Mouse (Mus musculus): Measurements from ENCODE around the gene Clgn.
"Not testable (repeated sequence)": the region's sequence is repeated elsewhere in the genome, so short reads cannot be mapped to it uniquely, and the experiment has no call there.

Gene Clgn

GRCm38 (mm10) chr8:83423032-83423825, 33.6 kb downstream of the Clgn start:
- peak in 1 of 2 experiments; percentile 10 for DNase-seq (ENCODE audit: low spot score in 2 of 2)

- no peak for DNase-seq (ENCODE audit: low spot score in 2 of 2)
These were observed 35.5 kb downstream of the Clgn start for GRCm38 (mm10) chr8:83425202-83425601.

- no peak for DNase-seq (ENCODE audit: low spot score in 2 of 2)
These were observed 36.6 kb downstream of the Clgn start for GRCm38 (mm10) chr8:83426104-83426759.

- DNase-seq (ENCODE audit: low spot score in 2 of 2), result no peak
These were observed 37.3 kb downstream of the Clgn start for GRCm38 (mm10) chr8:83426949-83427348.

- DNase-seq (ENCODE audit: low spot score in 2 of 2), result not testable (repeated sequence)
These were observed 39.0 kb downstream of the Clgn start for GRCm38 (mm10) chr8:83428621-83429020.

GRCm38 (mm10) chr8:83429071-83429524, 39.4 kb downstream of the Clgn start:
- no peak for DNase-seq (ENCODE audit: low spot score in 2 of 2)

GRCm38 (mm10) chr8:83437077-83437476, 47.4 kb downstream of the Clgn start:
- DNase-seq (ENCODE audit: low spot score in 2 of 2), result no peak

- DNase-seq (ENCODE audit: low spot score in 2 of 2), result no peak
These were observed 52.1 kb downstream of the Clgn start for GRCm38 (mm10) chr8:83441656-83442242.

- peak; percentile 97 to 98 for DNase-seq (ENCODE audit: low spot score in 2 of 2)
These were observed 52.8 kb downstream of the Clgn start for GRCm38 (mm10) chr8:83442243-83443051.

GRCm38 (mm10) chr8:83443052-83443400, 53.4 kb downstream of the Clgn start:
- no peak for DNase-seq (ENCODE audit: low spot score in 2 of 2)

- no peak for DNase-seq (ENCODE audit: low spot score in 2 of 2)
These were observed 60.3 kb downstream of the Clgn start for GRCm38 (mm10) chr8:83449960-83450359.

GRCm38 (mm10) chr8:83451056-83451455, 61.4 kb downstream of the Clgn start:
- no peak for DNase-seq (ENCODE audit: low spot score in 2 of 2)

GRCm38 (mm10) chr8:83457121-83457520, 67.5 kb downstream of the Clgn start:
- no peak for DNase-seq (ENCODE audit: low spot score in 2 of 2)

- no peak for DNase-seq (ENCODE audit: low spot score in 2 of 2)
These were observed 68.6 kb downstream of the Clgn start, which contains the start of gene Scoc for GRCm38 (mm10) chr8:83458222-83458621. Gene Scoc, minus strand, starts transcription at chr8:83458391.

GRCm38 (mm10) chr8:83459606-83460005, 69.9 kb downstream of the Clgn start:
- DNase-seq (ENCODE audit: low spot score in 2 of 2), result no peak
